Mouse (Mus musculus) myocyte (in vitro differentiated cells): ENCODE data around the gene Ubr3. TPM values are rescaled to one million over a fixed set of nuclear protein-coding genes. Genes with fewer than 3 reads are reported as not detected.

Experiments
- H3K27me3 ChIP-seq: one replicate; pipeline ENCODE4 v1.6.1; 2011; ENCODE audit not compliant: control insufficient read depth, insufficient read depth, insufficient read length
- H3K36me3 ChIP-seq: one replicate; pipeline ENCODE4 v1.6.1; 2011; ENCODE audit not compliant: control insufficient read depth, insufficient read depth
- H3K4me2 ChIP-seq: one replicate; pipeline ENCODE4 v1.6.1; 2011; ENCODE audit warnings: low read depth, control low read depth
- H3K4me3 ChIP-seq: one replicate; pipeline ENCODE4 v1.5.1; 2011; ENCODE audit warnings: mild to moderate bottlenecking, control low read depth, moderate library complexity
- H3K79me2 ChIP-seq: one replicate; pipeline ENCODE4 v1.6.1; 2011; ENCODE audit not compliant: control insufficient read depth, insufficient read depth
- H3ac ChIP-seq: one replicate; pipeline ENCODE4 v1.6.1; 2011; ENCODE audit not compliant: control insufficient read depth, insufficient read length
- CEBPB ChIP-seq: IDR thresholded peaks from 2 replicates; pipeline ENCODE4 v1.6.1; 2011; ENCODE audit warnings: mild to moderate bottlenecking, moderate library complexity; ENCODE audit not compliant: poor library complexity, insufficient read depth, severe bottlenecking
- E2F4 ChIP-seq: IDR thresholded peaks from one replicate; pipeline ENCODE4 v1.6.1; 2011; ENCODE audit warnings: mild to moderate bottlenecking, control low read depth, moderate library complexity; ENCODE audit not compliant: insufficient read depth
- MAX ChIP-seq: IDR thresholded peaks from one replicate; pipeline ENCODE4 v1.6.1; 2011; ENCODE audit warnings: low read depth, mild to moderate bottlenecking, control low read depth
- MYOD1 ChIP-seq, 3 experiments: IDR thresholded peaks; one replicate each; pipeline ENCODE4 v1.6.1; 2011; ENCODE audit warnings: control low read depth in 2 of 3, low read depth in 2 of 3, mild to moderate bottlenecking in 2 of 3, moderate library complexity in 1 of 3; ENCODE audit not compliant: insufficient read length in 2 of 3, control insufficient read depth in 1 of 3
- MYOG ChIP-seq, 3 experiments: IDR thresholded peaks; one replicate each; pipeline ENCODE4 v1.6.1; 2011; ENCODE audit warnings: control low read depth in 2 of 3, low read depth in 2 of 3, mild to moderate bottlenecking in 2 of 3; ENCODE audit not compliant: insufficient read length in 2 of 3, control insufficient read depth in 1 of 3, insufficient read depth in 1 of 3
- POLR2A ChIP-seq: IDR thresholded peaks from one replicate; pipeline ENCODE4 v1.6.1; 2011; ENCODE audit warnings: low read depth, mild to moderate bottlenecking, control low read depth, moderate library complexity; ENCODE audit not compliant: insufficient read length
- POLR2AphosphoS2 ChIP-seq: IDR thresholded peaks from one replicate; pipeline ENCODE4 v1.6.1; 2011; ENCODE audit warnings: low read depth, control low read depth; ENCODE audit not compliant: insufficient read length
- REST ChIP-seq: IDR thresholded peaks from one replicate; pipeline ENCODE4 v1.6.1; 2011; ENCODE audit warnings: mild to moderate bottlenecking, control low read depth, moderate library complexity; ENCODE audit not compliant: insufficient read depth, insufficient read length
- SRF ChIP-seq: IDR thresholded peaks from one replicate; pipeline ENCODE4 v1.6.1; 2011; ENCODE audit warnings: low read depth; ENCODE audit not compliant: control insufficient read depth, insufficient read length
- TCF12 ChIP-seq: IDR thresholded peaks from one replicate; pipeline ENCODE4 v1.6.1; 2011; ENCODE audit warnings: mild to moderate bottlenecking, control low read depth; ENCODE audit not compliant: poor library complexity, insufficient read depth, severe bottlenecking
- TCF3 ChIP-seq: IDR thresholded peaks from one replicate; pipeline ENCODE4 v1.6.1; 2011; ENCODE audit warnings: low read depth, control low read depth; ENCODE audit not compliant: insufficient read length
- USF1 ChIP-seq: IDR thresholded peaks from one replicate; pipeline ENCODE4 v1.6.1; 2011; ENCODE audit warnings: low read depth, mild to moderate bottlenecking, control low read depth, moderate library complexity
- polyA plus RNA-seq: library from polyadenylated mRNA; unstranded; fragments of >200 nt; fragmentation: generic; extraction: Trizol; gene quantifications from one replicate; pipeline ENCODE4 v1.2.1, GENCODE M21; 2012; ENCODE audit warnings: missing spikeins

The Ubr3 gene
- polyA plus RNA-seq, 1 experiment = 12.4 TPM

- Histone ChIP-seq H3K4me3 (no peak overlapping the region), H3ac (no peak overlapping the region), H3K4me2 (no peak overlapping the region), H3K36me3 (peaks cover 36% of the 10 kb centered on the region), H3K79me2 (no peaks in the 10 kb centered on the region), H3K27me3 (no peaks in the 10 kb centered on the region)
- TF ChIP-seq MYOD1 (IDR thresholded peaks at IDR 0.05; ENCODE audit: control insufficient read depth in 1 of 3, insufficient read length in 2 of 3, low read depth in 2 of 3) (no peak), REST (no peak), TCF3 (no peak), POLR2AphosphoS2 (no peak), POLR2A (no peak), E2F4 (no peak), MAX (no peak), CEBPB (no peak), TCF12 (no peak), USF1 (no peak), MYOG (IDR thresholded peaks at IDR 0.05; ENCODE audit: control insufficient read depth in 1 of 3, insufficient read depth in 1 of 3, insufficient read length in 2 of 3, low read depth in 2 of 3) (no peak), SRF (no peak)
Measured at GRCm38 (mm10) chr2:69999097-69999770, 102.2 kb downstream of the Ubr3 start.

- Histone ChIP-seq H3K27me3 (no peaks in the 10 kb centered on the region), H3ac (no peak overlapping the region), H3K36me3 (peaks cover 36% of the 10 kb centered on the region), H3K4me2 (no peak overlapping the region), H3K4me3 (no peak overlapping the region), H3K79me2 (no peaks in the 10 kb centered on the region)
- TF ChIP-seq MAX (no peak), CEBPB (no peak), POLR2AphosphoS2 (no peak), TCF3 (no peak), REST (no peak), TCF12 (no peak), MYOG (IDR thresholded peaks at IDR 0.05; ENCODE audit: control insufficient read depth in 1 of 3, insufficient read depth in 1 of 3, insufficient read length in 2 of 3, low read depth in 2 of 3) (no peak), USF1 (no peak), E2F4 (no peak), SRF (no peak)
Measured at GRCm38 (mm10) chr2:70000316-70000715, 103.3 kb downstream of the Ubr3 start.

- Histone ChIP-seq H3K36me3 (peaks cover 11% of the 10 kb centered on the region), H3K79me2 (no peaks in the 10 kb centered on the region), H3K4me3 (no peak overlapping the region), H3K4me2 (no peak overlapping the region), H3K27me3 (no peaks in the 10 kb centered on the region), H3ac (no peak overlapping the region)
- TF ChIP-seq SRF = no peak
- TF ChIP-seq POLR2A = no peak
- no peak for TF ChIP-seq MYOD1 (IDR thresholded peaks at IDR 0.05; ENCODE audit: control insufficient read depth in 1 of 3, insufficient read length in 2 of 3, low read depth in 2 of 3)
- no peak for TF ChIP-seq E2F4
- no peak for TF ChIP-seq REST
- no peak for TF ChIP-seq MYOG (IDR thresholded peaks at IDR 0.05; ENCODE audit: control insufficient read depth in 1 of 3, insufficient read depth in 1 of 3, insufficient read length in 2 of 3, low read depth in 2 of 3)
- TF ChIP-seq MAX = no peak
- no peak for TF ChIP-seq POLR2AphosphoS2
- no peak for TF ChIP-seq TCF12
Measured at GRCm38 (mm10) chr2:70006492-70006891, 109.4 kb downstream of the Ubr3 start.

GRCm38 (mm10) chr2:70012941-70013340 lies 115.9 kb downstream of the Ubr3 start:
- TF ChIP-seq MAX (no peak), POLR2A (no peak), TCF12 (no peak), POLR2AphosphoS2 (no peak), USF1 (no peak), CEBPB (no peak), SRF (no peak), REST (no peak), MYOD1 (IDR thresholded peaks at IDR 0.05; ENCODE audit: control insufficient read depth in 1 of 3, insufficient read length in 2 of 3, low read depth in 2 of 3) (no peak), E2F4 (no peak), TCF3 (no peak), MYOG (IDR thresholded peaks at IDR 0.05; ENCODE audit: control insufficient read depth in 1 of 3, insufficient read depth in 1 of 3, insufficient read length in 2 of 3, low read depth in 2 of 3) (no peak)
- Histone ChIP-seq H3ac (no peak overlapping the region), H3K36me3 (peaks cover 32% of the 10 kb centered on the region), H3K79me2 (no peaks in the 10 kb centered on the region), H3K4me2 (no peak overlapping the region), H3K4me3 (no peak overlapping the region), H3K27me3 (no peaks in the 10 kb centered on the region)

- TF ChIP-seq TCF3 = no peak
- TF ChIP-seq USF1 = no peak
- no peak for TF ChIP-seq E2F4
- no peak for TF ChIP-seq MYOD1 (IDR thresholded peaks at IDR 0.05; ENCODE audit: control insufficient read depth in 1 of 3, insufficient read length in 2 of 3, low read depth in 2 of 3)
- no peak for TF ChIP-seq CEBPB
- TF ChIP-seq TCF12 = no peak
- TF ChIP-seq POLR2A = no peak
- no peak for TF ChIP-seq POLR2AphosphoS2
- TF ChIP-seq MYOG (IDR thresholded peaks at IDR 0.05; ENCODE audit: control insufficient read depth in 1 of 3, insufficient read depth in 1 of 3, insufficient read length in 2 of 3, low read depth in 2 of 3) = no peak
- no peak for TF ChIP-seq MAX
- TF ChIP-seq SRF = no peak
- H3K4me2 ChIP-seq = no peak overlapping the region
- peaks cover 42% of the 10 kb centered on the region for H3K36me3 ChIP-seq
Measured at GRCm38 (mm10) chr2:70018236-70018635, 121.2 kb downstream of the Ubr3 start.

More at GRCm38 (mm10) chr2:70018236-70018635, 121.2 kb downstream of the Ubr3 start:
- Histone ChIP-seq H3K79me2 (no peaks in the 10 kb centered on the region), H3K27me3 (no peaks in the 10 kb centered on the region), H3ac (no peak overlapping the region), H3K4me3 (no peak overlapping the region)
